Mouse (Mus musculus) hindbrain, embryonic 16.5 days (tissue): Measurements from ENCODE around the gene Ankrd39. TPM values are rescaled to one million over a fixed set of nuclear protein-coding genes. Genes with fewer than 3 reads are reported as not detected.

Experiments
- ATAC-seq: fragments of 200-750 bp; cut with Nextera tagmentation; 2 replicates; pipeline ENCODE4 v1.8.0; 2017; ENCODE audit warnings: moderate TSS enrichment, moderate library complexity
- H3K27ac ChIP-seq: fragments of 300-500 bp; sonication (generic); 2 replicates; pipeline ENCODE4 v1.5.1; 2014; ENCODE audit warnings: low read depth, mild to moderate bottlenecking, control low read depth, low read length, moderate library complexity
- H3K27me3 ChIP-seq: fragments of 300-500 bp; sonication (generic); replicated peaks from 2 replicates; pipeline ENCODE4 v1.6.1; 2014; ENCODE audit warnings: low read length; ENCODE audit not compliant: control insufficient read depth, insufficient read depth
- H3K36me3 ChIP-seq: fragments of 300-500 bp; sonication (generic); 2 replicates; pipeline ENCODE4 v1.6.1; 2014; ENCODE audit warnings: mild to moderate bottlenecking, low read length, moderate library complexity, mixed read lengths; ENCODE audit not compliant: control insufficient read depth, insufficient read depth
- H3K4me1 ChIP-seq: fragments of 300-500 bp; sonication (generic); 2 replicates; pipeline ENCODE4 v1.6.1; 2014; ENCODE audit warnings: low read depth, low read length; ENCODE audit not compliant: control insufficient read depth, insufficient read depth
- H3K4me2 ChIP-seq: fragments of 300-500 bp; sonication (generic); 2 replicates; pipeline ENCODE4 v1.6.1; 2014; ENCODE audit warnings: mild to moderate bottlenecking, low read length, control low read depth, moderate library complexity
- H3K4me3 ChIP-seq: fragments of 300-500 bp; sonication (generic); 2 replicates; pipeline ENCODE4 v1.5.1; 2014; ENCODE audit warnings: mild to moderate bottlenecking, low read length, control low read depth, moderate library complexity
- H3K9ac ChIP-seq: fragments of 300-500 bp; sonication (generic); 2 replicates; pipeline ENCODE4 v1.6.1; 2014; ENCODE audit warnings: low read depth, mild to moderate bottlenecking, control low read depth, low read length, moderate library complexity
- H3K9me3 ChIP-seq: fragments of 300-500 bp; sonication (generic); 2 replicates; pipeline ENCODE4 v1.6.1; 2014; ENCODE audit warnings: mild to moderate bottlenecking, low read length, moderate library complexity; ENCODE audit not compliant: control insufficient read depth
- WGBS: fragments of 180-500 bp; shearing (Covaris S2); extraction: QIAGEN DNeasy Blood & Tissue Kit; methylation state at CpG from one replicate; pipeline ENCODE4 v1.1.7; 2014; 5-methylcytosine and 5-hydroxymethylcytosine counted together
- polyA plus RNA-seq: library from polyadenylated mRNA; unstranded; fragments of >200 nt; fragmentation: Nextera tagmentation; extraction: Ambion mirVana; gene quantifications from 2 replicates; pipeline ENCODE4 v1.2.1, GENCODE M21; 2015

Gene Ankrd39
- polyA plus RNA-seq, 1 experiment from 2014 or later, result 33.8 TPM

DNA sequence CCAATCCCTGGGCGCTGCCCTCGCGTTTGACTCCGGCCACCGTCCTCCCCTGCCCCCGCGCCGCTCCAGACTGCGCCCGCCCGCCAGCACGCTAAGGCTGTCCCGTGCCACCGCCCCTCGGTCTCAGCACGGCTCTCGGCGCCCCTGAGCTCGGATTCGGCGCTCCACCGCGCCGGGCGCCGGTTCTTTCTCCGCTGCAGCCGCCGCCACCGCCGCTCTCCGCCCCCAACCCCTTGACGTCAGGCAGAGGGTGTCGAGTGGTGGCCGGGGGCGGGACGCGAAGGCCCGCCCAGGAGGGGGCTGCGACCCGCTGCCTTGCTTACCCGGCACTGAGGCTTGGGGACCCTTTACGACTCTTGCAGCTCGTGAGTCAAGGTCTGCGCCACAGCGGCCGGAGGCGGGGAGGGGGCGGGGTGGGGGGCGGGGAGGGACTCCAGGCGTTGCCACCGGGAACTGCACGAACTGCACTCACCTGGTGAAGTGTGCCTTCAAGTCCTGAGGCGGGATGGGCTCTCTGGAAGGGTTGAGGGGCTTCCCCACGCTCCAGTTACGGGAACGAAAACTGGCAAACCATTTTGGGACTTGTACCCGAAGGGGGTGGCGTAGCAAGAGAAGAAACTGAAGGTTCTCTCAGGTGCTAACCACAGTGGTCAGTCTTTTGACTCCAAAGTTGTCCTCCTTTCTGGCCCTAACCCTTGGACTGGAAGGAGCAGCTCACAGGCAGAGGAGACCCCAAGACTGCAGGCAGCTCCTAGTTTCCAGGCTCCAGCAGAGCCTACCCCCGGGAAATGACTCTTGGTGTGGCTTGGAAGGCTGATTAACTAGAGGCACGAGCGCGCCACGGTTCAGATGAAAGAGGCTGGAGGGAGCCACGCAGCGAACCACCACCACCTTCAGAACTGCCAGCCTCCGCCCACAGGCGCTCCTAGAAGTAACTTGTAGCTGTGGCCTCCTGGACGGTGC, 11.1 kb upstream of the Ankrd39 start, which contains the start of gene Sema4c:
Gene Sema4c (minus strand): TSS at position 319 of the 963 bp plus-strand sequence.
- under 1% methylated on average over 67 of the region's 69 CpGs for WGBS
- ATAC-seq, result peak; percentile 59

GRCm38 (mm10) chr1:36557457-36558011, 10.3 kb upstream of the Ankrd39 start:
- peak; percentile 70 for ATAC-seq
- WGBS, result 0% methylated on average over 38 of the region's 48 CpGs

More for the DNA sequence above, 11.1 kb upstream of the Ankrd39 start, which contains the start of gene Sema4c:
- H3K9me3 ChIP-seq, result no peaks in the 10 kb centered on the region
- H3K4me1 ChIP-seq, result peaks cover 28% of the 10 kb centered on the region
- peaks cover 4% of the 10 kb centered on the region for H3K36me3 ChIP-seq
- peak within 1 kb of the TSS; percentile 84 for H3K4me3 ChIP-seq
- H3K9ac ChIP-seq, result peak within 1 kb of the TSS; percentile 95
- peak within 1 kb of the TSS; percentile 87 for H3K4me2 ChIP-seq
- H3K27me3 ChIP-seq, result no peaks in the 10 kb centered on the region
- H3K27ac ChIP-seq, result peak within 1 kb of the TSS; percentile 96

GRCm38 (mm10) chr1:36556553-36557456, 9.6 kb upstream of the Ankrd39 start:
- H3K36me3 ChIP-seq, result peaks cover 18% of the 10 kb centered on the region
- WGBS, result under 1% methylated on average over 49 of the region's 52 CpGs
- no peaks in the 10 kb centered on the region for H3K9me3 ChIP-seq
- H3K27ac ChIP-seq, result peak overlapping the region; percentile 96
- peaks cover 28% of the 10 kb centered on the region for H3K4me1 ChIP-seq
- peak overlapping the region; percentile 87 for H3K4me2 ChIP-seq
- no peaks in the 10 kb centered on the region for H3K27me3 ChIP-seq
- ATAC-seq, result peak; percentile 71
- H3K9ac ChIP-seq, result peak overlapping the region; percentile 95
- peak overlapping the region; percentile 84 for H3K4me3 ChIP-seq

More at GRCm38 (mm10) chr1:36557457-36558011, 10.3 kb upstream of the Ankrd39 start:
- peaks cover 12% of the 10 kb centered on the region for H3K36me3 ChIP-seq
- peak overlapping the region; percentile 84 for H3K4me3 ChIP-seq
- peaks cover 28% of the 10 kb centered on the region for H3K4me1 ChIP-seq
- peak overlapping the region; percentile 95 for H3K9ac ChIP-seq
- peak overlapping the region; percentile 96 for H3K27ac ChIP-seq
- no peaks in the 10 kb centered on the region for H3K27me3 ChIP-seq
- peak overlapping the region; percentile 87 for H3K4me2 ChIP-seq
- no peaks in the 10 kb centered on the region for H3K9me3 ChIP-seq

- WGBS, result 1% methylated on average over 8 of the region's 8 CpGs
- H3K4me3 ChIP-seq, result peak overlapping the region; percentile 84
- ATAC-seq, result no peak
- H3K27me3 ChIP-seq, result no peaks in the 10 kb centered on the region
- peaks cover 27% of the 10 kb centered on the region for H3K36me3 ChIP-seq
- peak overlapping the region; percentile 95 for H3K9ac ChIP-seq
- H3K27ac ChIP-seq, result peak overlapping the region; percentile 96
- no peaks in the 10 kb centered on the region for H3K9me3 ChIP-seq
- peak overlapping the region; percentile 87 for H3K4me2 ChIP-seq
- H3K4me1 ChIP-seq, result peaks cover 28% of the 10 kb centered on the region
These were observed 8.7 kb upstream of the Ankrd39 start for GRCm38 (mm10) chr1:36555798-36556395.

DNA sequence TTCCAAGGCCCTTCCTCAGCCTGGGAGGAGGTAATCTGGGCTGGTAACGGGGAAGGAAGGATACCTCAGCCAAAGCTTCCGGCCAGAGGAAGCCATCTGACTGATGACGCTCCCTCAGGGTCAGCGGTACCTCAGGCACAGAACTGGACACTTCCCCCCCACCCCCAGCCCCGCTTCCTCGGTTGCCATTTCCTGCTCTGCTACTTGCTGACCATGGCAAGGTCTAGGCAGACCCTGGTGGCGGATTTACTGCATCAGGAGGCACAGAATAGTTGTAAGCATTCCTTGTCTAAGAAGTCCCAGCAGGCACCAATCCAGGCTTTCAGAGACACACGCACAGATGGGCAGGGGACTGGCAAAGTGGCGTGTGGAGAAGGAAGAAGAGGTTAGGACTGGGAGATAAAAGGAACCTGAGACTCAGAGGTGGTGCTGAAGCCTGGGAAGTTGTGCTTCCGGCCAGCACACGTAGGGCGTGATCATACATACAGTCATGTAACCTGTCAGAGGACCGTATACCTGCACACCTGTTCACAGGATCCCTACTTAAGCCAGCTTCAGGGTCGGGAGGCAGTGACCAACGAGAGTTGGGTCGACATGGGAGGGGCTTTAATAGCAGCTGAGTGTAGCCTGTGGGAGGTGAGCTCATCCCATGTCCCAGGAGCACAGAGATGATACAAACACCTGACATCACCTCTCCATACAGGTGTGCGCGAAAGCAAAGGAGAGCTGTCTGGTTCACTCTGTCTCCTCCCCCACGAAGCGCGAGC, 7.6 kb upstream of the Ankrd39 start:
- Histone ChIP-seq H3K4me3 (peak overlapping the region; percentile 84; the same call in 1 of the 2 replicates), H3K27ac (no peak overlapping the region), H3K27me3 (no peaks in the 10 kb centered on the region), H3K36me3 (peaks cover 31% of the 10 kb centered on the region), H3K9ac (no peak overlapping the region), H3K9me3 (no peaks in the 10 kb centered on the region), H3K4me1 (peaks cover 28% of the 10 kb centered on the region), H3K4me2 (peak overlapping the region; percentile 87)
- 59% methylated on average over 21 of the region's 21 CpGs for WGBS
- no peak for ATAC-seq

DNA sequence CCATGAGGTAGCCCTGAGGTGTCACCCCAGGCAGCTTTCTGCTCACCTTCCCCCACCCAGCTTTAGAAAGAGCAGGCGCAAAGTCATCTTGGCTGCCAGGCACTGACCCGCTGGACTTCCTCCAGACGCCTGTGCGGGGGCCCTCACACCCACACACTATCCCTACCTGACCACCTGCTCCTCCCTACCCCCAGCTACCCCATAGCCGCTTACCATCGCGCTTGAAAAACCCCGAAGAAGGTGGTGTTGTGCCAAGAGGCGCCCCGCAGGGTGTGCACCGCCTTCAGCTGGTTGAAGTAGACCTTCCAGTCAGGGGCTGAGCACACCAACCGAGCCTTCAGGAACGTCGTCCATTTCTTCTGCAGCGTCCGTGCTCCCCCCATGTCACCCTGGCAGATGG, 5.3 kb upstream of the Ankrd39 start:
- Histone ChIP-seq H3K9me3 (no peaks in the 10 kb centered on the region), H3K4me1 (peaks cover 27% of the 10 kb centered on the region), H3K36me3 (peaks cover 37% of the 10 kb centered on the region), H3K27me3 (no peaks in the 10 kb centered on the region), H3K4me2 (no peak overlapping the region), H3K9ac (no peak overlapping the region), H3K27ac (peak overlapping the region; percentile 24; the same call in 1 of the 2 replicates), H3K4me3 (no peak overlapping the region)
- no peak for ATAC-seq
- 83% methylated on average over 16 of the region's 16 CpGs for WGBS

DNA sequence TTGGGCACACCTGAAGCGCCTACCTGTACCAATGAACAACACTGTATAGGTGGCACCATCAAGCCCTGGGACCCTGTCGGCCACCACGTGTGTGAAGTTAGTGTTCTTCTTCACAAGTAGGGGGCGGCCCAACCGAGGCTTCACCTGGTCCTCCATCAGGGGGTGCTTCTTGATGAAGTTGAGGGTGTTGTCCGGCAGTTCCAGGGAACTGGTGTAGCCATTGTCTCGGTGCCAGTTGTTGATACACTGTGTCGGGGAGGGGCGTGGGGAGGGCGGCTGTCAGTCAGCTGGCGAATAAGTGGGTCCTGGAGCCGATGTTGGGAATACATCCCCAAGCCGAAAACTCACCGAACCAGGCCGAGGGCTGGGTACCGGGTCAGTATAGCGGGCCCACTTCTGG, 4.7 kb upstream of the Ankrd39 start:
- Histone ChIP-seq H3K9me3 (no peaks in the 10 kb centered on the region), H3K4me2 (no peak overlapping the region), H3K4me3 (no peak overlapping the region), H3K4me1 (peaks cover 29% of the 10 kb centered on the region), H3K36me3 (peaks cover 37% of the 10 kb centered on the region), H3K27me3 (no peaks in the 10 kb centered on the region), H3K9ac (no peak overlapping the region), H3K27ac (no peak overlapping the region)
- 90% methylated on average over 17 of the region's 17 CpGs for WGBS
- ATAC-seq, result no peak
